Mouse (Mus musculus): ENCODE data around the gene a.

GRCm38 (mm10) chr2:155084546-155084945, 293.3 kb downstream of the a start:
- TF ChIP-seq POU5F1 (IDR thresholded peaks at IDR 0.05; ENCODE audit: borderline replicate concordance, low read length) (no peak), CTCF (conservative IDR thresholded peaks at IDR 0.05; ENCODE audit: low read length) (no peak), NANOG (IDR thresholded peaks at IDR 0.05; ENCODE audit: borderline replicate concordance, low read length) (no peak)

Data from E14TG2a.4 (cell line).